ENCODE assay signal across 12 mouse cellular contexts in genomic region chr13:53755046-53755615, GRCm38 (mm10).
DNase-seq lines count a peak whose midpoint lies in the region; ATAC-seq and TF ChIP-seq lines count a peak whose summit lies in the region.
"Had no signal": no experiment of that assay in that cellular context is flagged by ENCODE, and none has a peak within 500 bp of the region (broad histone marks: within the 10 kb centered on the region; RNA-seq: fewer than 3 reads in every experiment).

No protein-coding gene starts in this region.

- DNase-seq in heart, postnatal 14 days: no peak
- peak; percentile 36 for DNase-seq in embryo, embryonic 10 days (ENCODE audit: low spot score)
- no peak for DNase-seq in lung, postnatal 25 days (ENCODE audit: low spot score)
- DNase-seq in lung, postnatal 0 days (ENCODE audit: low spot score): no peak
- DNase-seq: cerebellum, postnatal 14 days; gastrocnemius, postnatal 10 days; left cerebral cortex, postnatal 4 days; liver, postnatal 0 days; right cerebral cortex, postnatal 4 days had no signal

- peak overlapping the region; percentile 78 for H3K27ac ChIP-seq in heart, embryonic 12.5 days (ENCODE audit: poor library complexity, severe bottlenecking)
- H3K27ac ChIP-seq in embryonic facial prominence, embryonic 12.5 days: peak overlapping the region; percentile 60
- 0 out of 2 replicates have a peak overlapping the region, but pooled peaks have one; percentile 2 for H3K27ac ChIP-seq in midbrain, embryonic 13.5 days
- no peak overlapping the region for H3K27ac ChIP-seq in lung, postnatal 0 days (ENCODE audit: low read length)

- peak; percentile 65; the same call in 1 of the 2 replicates for ATAC-seq in heart, embryonic 12.5 days (ENCODE audit: insufficient number of reproducible peaks, low FRiP score)
- no peak for ATAC-seq in embryonic facial prominence, embryonic 12.5 days (ENCODE audit: insufficient number of reproducible peaks, insufficient read depth, low FRiP score, low TSS enrichment)
- peak; percentile 73 for ATAC-seq in midbrain, embryonic 13.5 days
- ATAC-seq in lung, postnatal 0 days: no peak
- ATAC-seq: liver, postnatal 0 days had no signal

- intact Hi-C loops in heart, postnatal 14 days (cut with DNase I): no loop called here

- TF ChIP-seq CTCF in lung, postnatal 0 days (IDR thresholded peaks at IDR 0.05): no peak

- no peak for TF ChIP-seq EP300 in lung, postnatal 0 days (IDR thresholded peaks at IDR 0.05)

- no peaks in the 10 kb centered on the region for H3K36me3 ChIP-seq in heart, embryonic 12.5 days
- no peaks in the 10 kb centered on the region for H3K36me3 ChIP-seq in embryonic facial prominence, embryonic 12.5 days
- H3K36me3 ChIP-seq in midbrain, embryonic 13.5 days: no peaks in the 10 kb centered on the region
- no peaks in the 10 kb centered on the region for H3K36me3 ChIP-seq in lung, postnatal 0 days (ENCODE audit: insufficient read depth, low read length)

- peaks cover 35% of the 10 kb centered on the region for H3K4me1 ChIP-seq in heart, embryonic 12.5 days (replicated peaks)
- peaks cover 34% of the 10 kb centered on the region for H3K4me1 ChIP-seq in embryonic facial prominence, embryonic 12.5 days
- H3K4me1 ChIP-seq in midbrain, embryonic 13.5 days (replicated peaks): peaks cover 19% of the 10 kb centered on the region
- no peaks in the 10 kb centered on the region for H3K4me1 ChIP-seq in lung, postnatal 0 days (ENCODE audit: insufficient read depth, low read depth, low read length)

- H3K27me3 ChIP-seq in heart, embryonic 12.5 days (replicated peaks): peaks cover 30% of the 10 kb centered on the region; the same call in 1 of the 2 replicates
- 0 out of 2 replicates have a peak, but pooled peaks cover 4% of the 10 kb centered on the region for H3K27me3 ChIP-seq in embryonic facial prominence, embryonic 12.5 days
- peaks cover 3% of the 10 kb centered on the region; the same call in 1 of the 2 replicates for H3K27me3 ChIP-seq in midbrain, embryonic 13.5 days
- no peaks in the 10 kb centered on the region for H3K27me3 ChIP-seq in lung, postnatal 0 days (replicated peaks; ENCODE audit: insufficient read depth, low read length)

- peak overlapping the region; percentile 53 for H3K4me2 ChIP-seq in heart, embryonic 12.5 days
- H3K4me2 ChIP-seq in embryonic facial prominence, embryonic 12.5 days (replicated peaks): 0 out of 2 replicates have a peak overlapping the region, but pooled peaks have one; percentile 16
- H3K4me2 ChIP-seq in midbrain, embryonic 13.5 days (replicated peaks): 0 out of 2 replicates have a peak overlapping the region, but pooled peaks have one; percentile 4
- no peak overlapping the region for H3K4me2 ChIP-seq in lung, postnatal 0 days (replicated peaks; ENCODE audit: low read depth, low read length)

- H3K9ac ChIP-seq in heart, embryonic 12.5 days: no peak overlapping the region
- no peak overlapping the region for H3K9ac ChIP-seq in embryonic facial prominence, embryonic 12.5 days
- H3K9ac ChIP-seq in midbrain, embryonic 13.5 days (replicated peaks): no peak overlapping the region
- H3K9ac ChIP-seq in lung, postnatal 0 days (replicated peaks; ENCODE audit: low read depth): no peak overlapping the region
- H3K9ac ChIP-seq: liver, postnatal 0 days had no signal

- no peaks in the 10 kb centered on the region for H3K9me3 ChIP-seq in heart, embryonic 12.5 days (replicated peaks)
- H3K9me3 ChIP-seq in embryonic facial prominence, embryonic 12.5 days: no peaks in the 10 kb centered on the region
- H3K9me3 ChIP-seq in midbrain, embryonic 13.5 days: no peaks in the 10 kb centered on the region
- no peaks in the 10 kb centered on the region for H3K9me3 ChIP-seq in lung, postnatal 0 days (ENCODE audit: low read length)

- no peak overlapping the region for H3K4me3 ChIP-seq in heart, embryonic 12.5 days
- no peak overlapping the region for H3K4me3 ChIP-seq in embryonic facial prominence, embryonic 12.5 days
- no peak overlapping the region for H3K4me3 ChIP-seq in midbrain, embryonic 13.5 days (replicated peaks)
- no peak overlapping the region for H3K4me3 ChIP-seq in lung, postnatal 0 days (ENCODE audit: low read depth, low read length)

- 20% methylated on average over 11 of the region's 11 CpGs for WGBS in heart, embryonic 12.5 days
- WGBS in embryonic facial prominence, embryonic 12.5 days: 26% methylated on average over 11 of the region's 11 CpGs
- WGBS in midbrain, embryonic 13.5 days: 47% methylated on average over 11 of the region's 11 CpGs
- 48% methylated on average over 11 of the region's 11 CpGs for WGBS in lung, postnatal 0 days

Comparison
In these comparisons a context has a peak if more than half of its experiments do, and no peak if none do; other contexts are left out.
1. ATAC-seq: peak in heart, embryonic 12.5 days (single experiment) and midbrain, embryonic 13.5 days (single experiment); none in embryonic facial prominence, embryonic 12.5 days (single experiment) and lung, postnatal 0 days (single experiment).